Mouse (Mus musculus) liver, embryonic 14.5 days (tissue): ENCODE measurements around the gene Col23a1. TPM values are rescaled to one million over a fixed set of nuclear protein-coding genes. Genes with fewer than 3 reads are reported as not detected.

Source experiments
- ATAC-seq: fragments of 200-750 bp; cut with Nextera tagmentation; 2 replicates; pipeline ENCODE4 v1.8.0; 2017; ENCODE audit warnings: moderate number of reproducible peaks, mild to moderate bottlenecking, moderate library complexity; ENCODE audit not compliant: insufficient read depth
- DNase-seq, 3 experiments: peaks; one replicate each; pipeline ENCODE4 v3.0.0-alpha.2; 2012 to 2013; ENCODE audit warnings: low read depth in 3 of 3, low spot score in 3 of 3
- H3K27ac ChIP-seq: fragments of 300-500 bp; sonication (generic); 2 replicates; pipeline ENCODE4 v1.5.1; 2014; ENCODE audit warnings: moderate library complexity, mild to moderate bottlenecking, control low read depth, inconsistent platforms
- H3K27me3 ChIP-seq: fragments of 300-500 bp; sonication (generic); 2 replicates; pipeline ENCODE4 v1.6.1; 2014; ENCODE audit warnings: mild to moderate bottlenecking, low read length, moderate library complexity; ENCODE audit not compliant: control insufficient read depth, insufficient read depth
- H3K36me3 ChIP-seq: fragments of 300-500 bp; sonication (generic); replicated peaks from 2 replicates; pipeline ENCODE4 v1.6.1; 2014; ENCODE audit warnings: low read depth; ENCODE audit not compliant: control insufficient read depth, insufficient read depth
- H3K4me1 ChIP-seq, 2 experiments: fragments of 200-500 bp in 1 of 2; fragments of 300-500 bp in 1 of 2; sonication (generic) in 1 of 2; replicated peaks; 2 replicates each; pipeline ENCODE4 v1.6.1; 2012 to 2014; ENCODE audit warnings: antibody characterized with exemption in 1 of 2, inconsistent platforms in 1 of 2, low read length in 1 of 2; ENCODE audit not compliant: control insufficient read depth in 2 of 2, insufficient read depth in 2 of 2
- H3K4me2 ChIP-seq: fragments of 300-500 bp; sonication (generic); 2 replicates; pipeline ENCODE4 v1.6.1; 2014; ENCODE audit warnings: low read depth, mild to moderate bottlenecking, control low read depth, moderate library complexity
- H3K4me3 ChIP-seq, 2 experiments: fragments of 200-500 bp in 1 of 2; fragments of 300-500 bp in 1 of 2; sonication (generic) in 1 of 2; 2 replicates each; pipeline ENCODE4 v1.5.1; 2012 to 2014; ENCODE audit warnings: low read depth in 2 of 2, low read length in 2 of 2, mild to moderate bottlenecking in 2 of 2, control low read depth in 1 of 2, inconsistent platforms in 1 of 2, moderate library complexity in 1 of 2; ENCODE audit not compliant: insufficient read depth in 1 of 2
- H3K9ac ChIP-seq: fragments of 300-500 bp; sonication (generic); replicated peaks from 2 replicates; pipeline ENCODE4 v1.6.1; 2014; ENCODE audit warnings: mild to moderate bottlenecking, control low read depth, moderate library complexity
- H3K9me3 ChIP-seq: fragments of 300-500 bp; sonication (generic); 2 replicates; pipeline ENCODE4 v1.6.1; 2016; ENCODE audit warnings: low read length, mixed read lengths; ENCODE audit not compliant: control insufficient read depth
- CTCF ChIP-seq: IDR thresholded peaks from 2 replicates; pipeline ENCODE4 v1.5.1; 2016; ENCODE audit warnings: antibody characterized with exemption, low read depth, control low read depth
- EP300 ChIP-seq: IDR thresholded peaks from 2 replicates; pipeline ENCODE4 v1.6.1; 2016; ENCODE audit warnings: antibody characterized with exemption, low read depth
- WGBS: fragments of 180-500 bp; shearing (Covaris S2); extraction: QIAGEN DNeasy Blood & Tissue Kit; methylation state at CpG from one replicate; pipeline ENCODE4 v1.1.7; 2014; ENCODE audit not compliant: insufficient replicate concordance; 5-methylcytosine and 5-hydroxymethylcytosine counted together
- polyA plus RNA-seq, 2 experiments: library from polyadenylated mRNA; depleted of rRNA in 1 of 2; stranded (reverse) in 1 of 2; unstranded in 1 of 2; fragments of >200 nt; fragmentation: Nextera tagmentation in 1 of 2; extraction: Ambion mirVana in 1 of 2; gene quantifications; 2 replicates each; pipeline versions ENCODE4 v1.2.1 to v1.2.3; 2012 to 2014

Col23a1 gene
- polyA plus RNA-seq, 2 experiments: 0.11 to 0.19 TPM

DNA sequence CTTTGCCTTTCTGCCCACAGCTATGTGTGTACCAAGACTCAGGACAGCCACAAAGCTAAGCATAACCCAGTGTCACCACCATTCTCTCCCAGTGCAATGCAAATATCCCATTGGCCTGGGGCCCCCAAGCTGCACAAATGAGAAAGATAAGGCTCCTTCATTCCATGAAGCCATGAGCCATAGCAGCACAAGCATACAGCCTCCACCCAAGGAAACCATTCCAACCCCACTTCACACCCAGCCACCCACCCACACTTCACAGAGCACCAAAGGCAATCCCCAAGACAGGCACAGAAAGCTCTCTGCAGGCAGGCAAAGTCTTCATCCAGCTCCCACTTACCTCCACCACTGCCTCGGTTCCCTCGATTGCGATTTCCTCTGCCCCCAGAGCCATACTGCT is 312.5 kb downstream of the Col23a1 start:
- Histone ChIP-seq H3K9ac (peak overlapping the region; percentile 3; the same call in 1 of the 2 replicates), H3K4me3 (no peak overlapping the region), H3K4me1 (peaks cover 1 to 6% of the 10 kb centered on the region in 2 experiments), H3K27ac (no peak overlapping the region), H3K9me3 (no peaks in the 10 kb centered on the region), H3K4me2 (no peak overlapping the region), H3K36me3 (peaks cover 84% of the 10 kb centered on the region), H3K27me3 (no peaks in the 10 kb centered on the region)
- DNase-seq (no peak), ATAC-seq (no peak)
- 78% methylated on average over 3 of the region's 3 CpGs for WGBS
- TF ChIP-seq EP300: no peak
- TF ChIP-seq CTCF: no peak

DNA sequence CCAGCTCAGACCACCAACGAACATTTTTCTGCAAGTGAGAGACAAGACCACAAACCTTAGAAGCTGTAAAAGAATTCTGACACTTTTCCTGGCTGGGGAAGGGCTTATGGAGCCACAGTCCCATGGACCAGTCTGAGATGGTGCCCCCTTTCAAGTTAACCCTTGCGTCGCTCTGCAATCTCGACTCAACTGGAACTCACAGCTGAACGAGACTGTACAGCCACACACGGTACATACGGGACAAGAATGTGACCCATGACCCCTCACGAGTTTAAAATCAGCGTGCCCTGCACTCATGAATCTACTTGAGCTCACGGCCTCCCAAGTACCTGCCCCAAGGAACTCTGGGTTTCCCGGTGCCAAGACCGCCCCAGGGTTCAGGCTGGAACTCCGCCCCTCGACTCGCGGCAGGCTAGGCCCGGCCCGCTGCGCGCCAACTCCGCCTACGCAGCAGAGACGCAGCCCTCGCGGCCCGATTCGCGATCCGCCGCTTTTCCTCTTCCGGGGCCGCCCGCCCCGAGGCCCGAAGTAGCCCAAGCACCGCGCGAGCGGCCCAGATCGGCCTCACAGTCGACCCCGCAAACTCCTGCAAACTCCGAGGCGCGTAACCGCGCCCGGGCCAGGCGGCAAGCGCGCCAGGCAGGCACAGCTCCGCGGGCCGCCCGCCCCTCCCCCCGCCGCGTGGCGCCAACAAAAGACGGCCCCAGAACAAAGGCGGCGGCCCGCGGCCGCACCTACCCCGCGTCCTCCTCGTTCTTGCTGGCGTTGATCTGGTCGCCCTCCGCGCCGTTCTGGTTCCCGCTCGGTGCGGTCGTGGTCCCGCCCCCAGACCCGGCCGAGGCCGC is 316.1 kb downstream of the Col23a1 start:
- DNase-seq (peak; percentile 73 to 80 (median 74)), ATAC-seq (peak; percentile 66)
- Histone ChIP-seq H3K4me1 (peaks cover 22 to 26% of the 10 kb centered on the region in 2 experiments), H3K36me3 (peaks cover 48% of the 10 kb centered on the region), H3K4me3 (peak overlapping the region; percentile 98 to 99), H3K27me3 (no peaks in the 10 kb centered on the region), H3K4me2 (peak overlapping the region; percentile 83), H3K27ac (peak overlapping the region; percentile 84), H3K9ac (peak overlapping the region; percentile 97), H3K9me3 (no peaks in the 10 kb centered on the region)
- TF ChIP-seq EP300 (no peak), CTCF (no peak)
- WGBS: under 1% methylated on average over 79 of the region's 81 CpGs

DNA sequence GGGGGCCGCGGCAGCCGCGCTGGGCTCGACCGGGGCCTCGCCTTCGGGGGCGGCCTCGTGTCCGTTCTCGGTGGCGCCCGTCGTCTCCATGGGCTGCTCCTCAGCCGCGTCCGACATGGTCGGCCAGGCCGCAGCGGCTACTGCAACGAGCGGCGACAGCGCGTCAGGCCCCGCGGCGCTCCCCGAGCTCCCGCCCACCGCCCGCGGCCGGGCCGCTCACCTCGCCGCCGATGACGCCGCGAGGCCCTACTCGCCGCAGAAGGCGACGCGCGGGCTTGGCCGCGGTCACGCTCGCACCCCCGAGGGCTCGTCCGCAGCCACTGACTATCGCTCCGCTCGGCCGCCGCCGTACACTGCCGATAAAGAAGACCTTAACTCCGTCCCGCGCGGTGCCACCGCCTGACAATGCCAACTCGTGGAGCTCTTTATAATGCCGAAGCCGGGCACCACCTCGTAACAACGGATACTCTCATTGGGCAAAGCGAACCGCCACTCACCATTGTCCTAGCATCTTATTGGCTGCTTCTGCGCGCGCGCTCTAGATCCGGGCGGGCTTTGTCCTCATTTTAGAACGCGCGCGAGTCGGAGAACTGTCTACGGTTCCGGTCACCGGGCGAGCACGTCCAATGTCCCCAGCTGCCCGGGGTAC is 316.9 kb downstream of the Col23a1 start, which contains the start of gene Hnrnpab:
Gene Hnrnpab, minus strand, starts transcription at position 401 of the 649 bp plus-strand sequence.
- TF ChIP-seq CTCF (no peak), EP300 (no peak)
- DNase-seq: peak; percentile 95 to 96 (median 96)
- WGBS: under 1% methylated on average over 88 of the region's 91 CpGs

DNA sequence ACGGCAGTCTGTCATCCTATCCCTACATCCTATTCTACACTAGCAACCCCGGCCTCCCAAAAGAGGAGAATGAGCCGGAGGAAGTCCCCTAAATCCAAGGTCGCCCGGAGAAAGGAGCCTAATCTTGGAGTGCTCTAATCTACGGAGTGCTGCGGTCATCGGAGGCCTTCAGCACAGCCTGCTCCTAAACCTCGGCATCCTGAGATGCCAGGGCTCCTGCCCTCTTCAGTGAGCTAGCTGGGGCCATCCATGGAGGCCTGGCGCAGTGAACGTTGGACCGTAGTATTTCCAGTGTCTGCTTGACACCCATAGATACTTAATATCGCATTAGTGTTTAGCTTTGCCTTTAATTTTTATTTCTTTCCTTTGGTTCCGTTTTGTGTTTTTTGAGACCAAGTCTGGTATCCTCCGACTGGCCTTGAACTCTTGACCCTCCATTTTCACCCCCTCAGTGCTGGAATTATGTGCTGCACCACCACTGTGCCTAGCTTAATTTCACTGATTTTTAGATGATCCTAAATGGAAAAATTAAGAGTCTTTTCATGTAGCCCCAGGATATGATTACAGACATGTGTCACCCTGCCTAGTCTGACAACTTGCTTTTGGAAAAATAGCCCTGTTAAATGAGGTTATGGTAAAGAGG is 317.5 kb downstream of the Col23a1 start:
- Histone ChIP-seq H3K9me3 (no peaks in the 10 kb centered on the region), H3K27me3 (no peaks in the 10 kb centered on the region), H3K4me3 (peak overlapping the region; percentile 98 to 99), H3K4me2 (peak overlapping the region; percentile 83), H3K36me3 (peaks cover 34% of the 10 kb centered on the region), H3K27ac (peak overlapping the region; percentile 75), H3K4me1 (peaks cover 22 to 26% of the 10 kb centered on the region in 2 experiments), H3K9ac (peak overlapping the region; percentile 97)
- WGBS: 9% methylated on average over 15 of the region's 15 CpGs
- ATAC-seq (peak; percentile 59), DNase-seq (no peak)
- 0 out of 2 replicates have a peak, but pooled peaks have one; percentile 1 for TF ChIP-seq CTCF
- TF ChIP-seq EP300: no peak

More for the DNA sequence above, 316.9 kb downstream of the Col23a1 start, which contains the start of gene Hnrnpab:
- ATAC-seq: peak; percentile 84
- Histone ChIP-seq H3K4me3 (peak within 1 kb of the TSS; percentile 98 to 99), H3K27me3 (no peaks in the 10 kb centered on the region), H3K4me2 (peak within 1 kb of the TSS; percentile 83), H3K9ac (peak within 1 kb of the TSS; percentile 97), H3K27ac (peak within 1 kb of the TSS; percentile 84), H3K36me3 (peaks cover 41% of the 10 kb centered on the region), H3K9me3 (no peaks in the 10 kb centered on the region), H3K4me1 (peaks cover 22 to 26% of the 10 kb centered on the region in 2 experiments)
